Mouse (Mus musculus) monocyte, adult 5-6 weeks (primary cell): ENCODE results near the gene Fam162a. TPM values are rescaled to one million over a fixed set of nuclear protein-coding genes. Genes with fewer than 3 reads are reported as not detected.
"Not testable (repeated sequence)": the region's sequence is repeated elsewhere in the genome, so short reads cannot be mapped to it uniquely, and the experiment has no call there.

Experiments
- ATAC-seq: fragments of 153-309, 156-312 bp; replicated peaks from 2 replicates; pipeline ENCODE4 v1.8.0; 2017; ENCODE audit warnings: mild to moderate bottlenecking; ENCODE audit not compliant: low TSS enrichment, insufficient number of reproducible peaks, severe bottlenecking, poor library complexity, low FRiP score
- total RNA-seq: library from RNA; stranded (forward); fragments of 200-1000, 200-491, 200-594 nt; gene quantifications from 3 replicates; pipeline ENCODE4 v1.2.3, GENCODE M21; 2017

The Fam162a gene
- total RNA-seq, 1 experiment from 2014 or later = 38.9 TPM

DNA sequence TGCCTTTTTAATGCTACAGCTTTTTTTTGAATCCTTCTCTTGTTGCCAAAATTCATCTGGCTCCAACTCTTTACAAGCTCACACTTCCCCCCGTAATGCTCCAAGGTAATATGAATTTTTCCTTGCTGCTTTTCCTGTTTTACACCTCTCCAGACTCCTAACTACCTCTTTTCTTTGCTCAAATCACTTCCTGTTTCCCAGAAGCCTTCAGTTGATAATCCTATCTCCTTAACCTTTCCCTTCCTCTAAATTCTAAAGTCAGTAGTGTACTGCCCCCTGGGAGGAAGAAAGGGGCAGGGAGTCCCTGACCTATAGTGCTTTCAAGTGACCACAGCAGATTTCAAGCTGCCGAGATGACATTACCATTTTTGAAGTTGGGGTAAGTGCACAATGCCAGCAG, 3.7 kb downstream of the Fam162a start:
- no peak for ATAC-seq

DNA sequence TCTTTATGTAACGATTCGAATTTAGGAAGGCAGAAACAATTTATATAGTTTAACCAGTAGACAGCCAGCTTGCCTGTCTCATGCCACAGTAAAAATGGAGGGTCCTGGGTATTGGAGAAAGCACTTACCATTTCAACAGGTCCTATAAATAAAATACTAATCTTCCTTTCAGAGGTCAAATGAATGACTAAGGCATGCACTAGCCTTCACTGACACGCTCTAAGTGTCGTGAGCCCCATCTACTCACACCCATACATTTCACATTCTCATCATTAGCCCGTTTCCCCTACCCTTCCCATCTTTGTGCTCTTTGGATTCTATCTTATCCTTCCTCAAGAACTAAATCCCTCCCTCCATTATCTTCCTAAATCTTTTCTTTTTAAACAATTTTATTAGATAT, 6.5 kb downstream of the Fam162a start:
- no peak for ATAC-seq

DNA sequence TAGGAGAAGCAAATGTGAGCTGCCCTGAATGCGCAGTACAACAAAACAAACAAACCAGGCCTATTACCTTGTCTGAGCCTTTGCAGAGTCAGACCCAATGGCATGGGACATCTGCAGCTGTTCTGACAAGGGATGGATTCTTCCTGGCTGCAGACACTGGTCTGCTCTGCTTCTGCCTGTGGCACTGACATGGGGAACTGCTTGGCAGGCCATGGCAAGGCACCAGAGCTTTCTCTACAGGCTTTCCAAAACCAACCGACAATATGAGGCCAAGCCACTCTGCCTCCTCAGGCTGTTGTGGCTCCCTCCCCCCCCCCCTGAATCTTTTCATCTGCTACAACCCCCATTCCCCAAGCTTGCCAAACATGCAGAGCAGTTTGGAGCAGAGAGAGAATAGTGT, 8.1 kb downstream of the Fam162a start:
- ATAC-seq = no peak

DNA sequence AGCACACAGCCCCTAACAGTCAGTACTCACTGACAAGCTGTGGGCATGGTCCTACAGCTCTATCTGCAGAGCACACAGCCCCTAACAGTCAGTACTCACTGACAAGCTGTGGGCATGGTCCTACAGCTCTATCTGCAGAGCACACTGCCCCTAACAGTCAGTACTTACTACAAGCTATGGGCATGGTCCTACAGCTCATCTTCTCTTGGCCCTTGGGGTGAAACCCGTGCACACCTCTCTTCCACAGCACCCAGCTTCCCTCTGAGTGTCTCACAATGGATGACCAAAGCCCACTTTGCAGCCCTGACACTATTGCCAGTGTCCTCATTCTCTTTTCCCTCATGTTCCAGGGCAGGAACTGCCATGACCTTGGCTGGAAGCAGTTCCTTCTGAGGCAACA, 8.9 kb downstream of the Fam162a start:
- ATAC-seq = not testable (repeated sequence)

DNA sequence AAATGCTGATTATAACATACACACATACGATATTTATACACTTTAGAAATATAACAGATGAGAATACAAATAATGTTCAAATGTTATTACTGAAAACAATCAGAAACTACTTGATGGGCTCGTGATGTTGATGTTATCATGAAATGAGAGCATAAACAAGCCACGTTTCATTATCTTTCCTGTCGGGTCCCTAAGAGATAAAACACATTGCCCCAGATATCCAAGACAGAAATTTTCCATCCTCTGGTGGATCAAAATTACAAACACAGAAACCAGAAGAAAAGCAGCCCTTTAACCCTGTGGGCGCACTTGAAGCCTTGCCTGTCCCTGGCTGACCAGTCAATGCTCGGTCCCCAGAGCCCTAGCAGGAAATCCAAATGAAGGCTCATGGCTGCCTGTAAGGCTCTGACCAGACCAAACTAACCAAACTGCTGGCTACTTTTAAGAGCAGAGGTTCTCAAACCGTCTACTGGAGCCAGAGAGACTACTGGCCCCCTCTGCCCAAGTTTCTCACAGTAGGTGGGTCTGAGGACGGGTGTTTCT, 13.4 kb downstream of the Fam162a start:
- no peak for ATAC-seq

DNA sequence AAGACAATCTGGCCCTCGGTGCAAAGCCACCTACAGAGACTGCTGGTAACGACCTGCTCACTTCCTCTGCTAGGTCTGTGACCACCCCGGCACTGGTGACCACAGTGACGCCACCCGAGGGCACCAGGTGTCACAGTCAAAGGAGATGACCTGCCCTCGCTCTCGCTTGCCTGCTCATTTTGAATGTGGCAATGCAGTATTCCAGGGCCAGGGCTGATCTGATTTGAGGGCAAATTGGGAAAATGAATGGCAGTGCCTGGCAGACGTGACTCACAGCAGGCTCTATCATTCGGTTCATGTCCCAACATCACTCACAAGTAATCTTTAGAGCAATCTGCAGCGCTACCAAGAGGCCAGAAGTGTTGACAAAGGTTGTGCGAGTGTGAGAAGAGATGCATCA, 15.0 kb downstream of the Fam162a start:
- ATAC-seq = 0 out of 2 replicates have a peak, but pooled peaks have one; percentile 31

DNA sequence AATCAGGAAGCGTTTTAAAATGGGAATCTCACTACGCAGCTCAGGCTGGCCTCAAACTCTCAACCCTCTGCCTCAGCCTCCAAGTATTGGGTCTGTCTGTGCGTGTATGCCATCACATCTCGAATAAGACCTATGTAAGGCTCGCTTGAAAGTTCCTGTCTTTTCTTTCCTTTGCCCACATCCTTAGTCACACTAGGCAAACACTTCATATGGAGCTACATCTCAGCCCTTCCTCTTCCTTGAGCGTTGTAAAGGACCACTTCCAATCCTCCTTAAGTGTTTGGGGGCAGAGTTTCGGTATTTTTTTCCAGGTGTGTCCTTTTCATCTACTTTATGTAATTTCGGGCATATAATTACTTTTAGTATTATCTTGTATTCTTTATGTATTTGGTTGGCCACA, 16.5 kb downstream of the Fam162a start:
- ATAC-seq = no peak

DNA sequence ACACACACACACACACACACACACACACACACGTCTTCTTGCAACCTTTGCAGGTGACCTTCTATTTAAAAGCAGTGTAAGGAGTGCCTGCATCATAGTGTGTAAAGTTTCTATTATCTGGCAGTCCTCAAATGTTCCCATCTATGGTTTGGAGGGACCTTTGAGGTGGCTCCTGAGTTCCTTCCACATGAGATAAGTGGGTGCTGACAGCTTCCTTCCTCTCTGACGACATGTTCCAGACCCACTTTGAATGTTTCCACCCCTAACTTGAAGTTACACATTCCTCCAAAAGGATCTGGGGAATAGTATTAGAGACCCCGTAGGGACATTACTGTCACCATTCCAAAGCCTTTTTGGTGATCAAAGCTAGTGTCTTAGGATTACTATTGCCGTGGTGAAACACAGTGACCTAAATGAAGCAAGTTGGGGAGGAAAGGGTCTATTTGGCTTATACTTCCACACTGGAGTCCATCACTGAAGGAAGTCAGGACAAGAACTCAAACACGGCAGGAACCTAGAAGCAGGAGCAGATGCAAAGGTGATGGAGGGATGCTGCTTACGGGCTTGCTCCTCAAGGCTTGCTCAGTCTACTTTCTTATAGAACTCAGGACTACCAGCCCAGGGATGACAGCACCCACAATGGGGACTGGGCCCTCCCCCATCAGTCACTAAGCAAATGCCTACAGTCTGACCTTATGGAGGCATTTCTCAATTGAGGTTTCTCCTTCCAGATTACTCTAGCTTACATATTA, 17.7 kb downstream of the Fam162a start:
- ATAC-seq = no peak

DNA sequence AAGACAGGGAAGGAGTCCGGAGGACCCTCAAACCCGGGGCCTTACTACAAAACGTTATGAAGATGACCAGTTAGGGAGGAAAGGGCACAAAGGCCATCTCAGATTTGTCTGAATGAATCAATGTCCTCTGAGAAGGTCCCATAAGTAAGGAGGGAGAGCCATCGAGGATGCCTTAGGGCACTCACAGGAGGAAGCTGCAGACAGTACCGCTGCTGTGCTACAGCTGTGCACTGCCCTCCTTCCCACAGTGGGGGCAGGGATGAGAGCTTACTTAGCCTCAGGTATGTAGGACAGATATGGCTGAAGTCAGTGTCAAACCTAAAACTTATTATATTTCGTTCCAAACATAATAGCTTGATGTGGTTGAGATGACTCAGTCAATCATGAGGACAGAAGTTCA, 19.9 kb downstream of the Fam162a start:
- ATAC-seq = no peak

DNA sequence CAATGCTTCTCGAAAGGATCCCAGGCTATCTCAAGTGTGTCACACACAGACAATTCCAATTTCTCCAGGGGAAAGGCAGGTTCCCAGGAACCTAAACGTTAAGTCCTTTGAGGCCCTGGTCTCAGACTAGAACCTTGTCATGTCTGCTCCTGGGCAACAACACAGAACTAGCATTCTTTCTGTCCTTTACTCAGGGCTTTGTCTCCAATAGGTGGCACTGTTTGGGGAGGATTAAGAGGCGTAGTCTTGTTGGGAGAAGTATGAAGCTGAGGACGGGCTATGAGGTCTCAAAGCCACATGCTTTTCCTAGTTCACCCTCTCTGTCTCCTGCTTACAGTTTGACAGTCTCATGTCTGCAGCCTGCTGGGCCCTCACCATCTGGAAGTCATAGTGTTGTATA, 23.9 kb downstream of the Fam162a start:
- no peak for ATAC-seq

DNA sequence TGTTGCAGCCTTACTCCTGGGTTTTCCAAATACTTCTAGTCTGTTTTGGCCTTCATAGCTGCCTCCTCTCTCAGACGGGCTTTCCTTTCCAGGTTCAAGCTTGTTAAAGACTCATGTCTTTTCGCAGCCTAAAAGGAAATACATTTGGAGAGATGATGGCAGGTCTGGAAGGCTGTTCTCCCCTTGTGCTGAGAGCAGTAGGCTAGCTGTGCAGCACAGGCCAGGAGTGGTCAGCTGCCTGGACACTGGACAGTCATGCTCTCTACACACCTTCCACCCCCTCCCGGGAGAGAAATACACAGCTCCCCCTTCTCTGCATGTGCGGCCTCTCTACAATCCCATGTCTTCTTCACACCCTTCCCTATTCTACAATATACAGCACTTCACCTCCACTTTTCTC, 27.4 kb downstream of the Fam162a start:
- no peak for ATAC-seq

DNA sequence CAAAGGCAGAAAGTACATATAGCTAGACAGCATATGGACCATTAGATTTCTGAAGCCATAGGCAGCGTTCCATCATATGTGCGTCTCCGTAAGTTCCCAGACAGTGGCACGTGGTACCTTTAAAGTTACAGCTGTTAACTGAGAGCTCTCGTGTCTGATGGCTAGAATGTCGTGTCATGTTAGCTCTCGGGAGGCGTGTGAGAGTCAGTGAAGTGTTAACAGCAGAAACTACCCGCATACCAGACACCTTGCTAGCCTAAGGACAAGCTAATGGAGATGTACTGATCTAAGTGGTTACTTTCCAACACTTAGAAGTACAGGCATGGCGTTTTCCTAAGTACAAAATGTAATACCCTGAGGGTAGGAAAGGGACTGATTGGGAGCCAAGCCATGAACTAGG, 28.3 kb downstream of the Fam162a start:
- no peak for ATAC-seq

DNA sequence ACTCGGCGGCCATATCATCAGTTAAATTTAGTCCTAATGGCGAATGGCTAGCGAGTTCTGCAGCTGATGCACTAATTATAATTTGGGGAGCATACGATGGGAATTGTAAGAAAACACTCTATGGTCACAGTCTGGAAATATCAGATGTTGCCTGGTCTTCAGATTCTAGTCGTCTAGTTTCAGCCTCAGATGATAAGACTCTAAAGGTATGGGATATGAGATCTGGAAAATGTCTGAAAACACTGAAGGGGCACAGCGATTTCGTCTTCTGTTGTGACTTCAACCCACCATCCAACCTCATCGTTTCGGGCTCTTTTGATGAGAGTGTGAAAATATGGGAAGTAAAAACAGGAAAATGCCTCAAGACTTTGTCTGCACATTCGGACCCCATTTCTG, 29.8 kb downstream of the Fam162a start:
- no peak for ATAC-seq

DNA sequence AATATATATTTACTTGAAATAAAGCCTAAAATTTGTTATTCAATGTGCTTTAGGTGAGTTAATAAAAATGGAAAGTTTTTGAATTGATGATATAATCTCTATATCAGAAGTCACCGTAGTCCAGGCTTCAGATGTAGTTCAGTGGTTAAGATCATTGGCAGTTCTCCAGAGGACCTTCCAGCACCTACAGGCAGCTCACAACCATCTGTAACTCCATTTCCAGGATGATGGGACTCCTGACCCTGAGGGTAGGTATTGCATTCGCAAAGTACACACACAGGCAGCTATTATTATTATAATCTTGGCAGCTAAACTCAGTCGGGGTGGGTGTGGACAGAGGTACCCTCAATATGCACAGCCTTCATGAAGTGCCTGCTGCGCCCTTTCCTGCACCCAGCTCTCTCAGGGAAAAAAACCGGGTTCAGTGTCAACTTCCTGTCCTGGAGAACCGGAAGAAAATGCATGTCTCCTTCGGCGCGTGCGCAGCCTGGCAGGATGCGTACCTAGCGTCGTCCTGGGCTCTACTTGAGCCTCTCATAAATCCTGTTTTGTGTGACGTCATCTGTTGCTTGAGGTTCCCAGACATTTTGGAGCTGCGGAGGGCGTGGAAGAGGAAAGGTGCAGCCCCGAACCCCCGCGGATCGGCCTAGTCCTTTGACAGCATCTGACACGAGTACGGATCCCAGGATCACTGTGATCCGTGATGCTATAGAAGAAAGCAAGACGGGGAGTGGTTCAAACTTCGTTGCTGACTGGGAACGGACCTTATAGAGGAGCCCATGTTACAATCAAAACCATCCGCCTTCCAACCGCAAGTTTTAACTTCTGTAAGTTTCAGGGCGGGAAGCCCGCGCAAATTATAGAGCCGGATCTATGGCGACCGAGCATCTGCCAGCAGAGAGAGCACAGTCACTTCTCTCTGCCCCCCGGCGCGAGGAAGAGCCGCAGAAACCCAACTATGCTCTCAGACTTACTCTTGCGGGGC, 30.5 kb downstream of the Fam162a start, which contains the start of gene Wdr5b:
TSS of gene Wdr5b (plus strand) at position 551 of the 985 bp plus-strand sequence.
- peak; percentile 96 for ATAC-seq

DNA sequence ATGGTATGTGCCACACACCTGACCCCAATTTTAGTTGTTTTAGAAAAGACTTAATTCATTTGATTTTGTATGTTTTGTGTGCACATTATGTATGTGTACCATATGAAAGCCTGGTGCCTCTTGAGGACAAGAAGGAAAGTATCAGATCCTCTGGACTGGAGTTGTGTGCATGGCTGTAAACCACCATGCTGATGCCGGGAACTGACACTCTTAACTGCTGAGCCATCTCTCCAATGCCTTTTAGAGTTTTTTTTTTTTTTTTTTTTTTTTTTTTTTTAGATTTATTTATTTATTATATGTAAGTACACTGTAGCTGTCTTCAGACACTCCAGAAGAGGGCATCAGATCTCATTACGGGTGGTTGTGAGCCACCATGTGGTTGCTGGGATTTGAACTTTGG, 43.3 kb downstream of the Fam162a start:
- ATAC-seq = not testable (repeated sequence)

DNA sequence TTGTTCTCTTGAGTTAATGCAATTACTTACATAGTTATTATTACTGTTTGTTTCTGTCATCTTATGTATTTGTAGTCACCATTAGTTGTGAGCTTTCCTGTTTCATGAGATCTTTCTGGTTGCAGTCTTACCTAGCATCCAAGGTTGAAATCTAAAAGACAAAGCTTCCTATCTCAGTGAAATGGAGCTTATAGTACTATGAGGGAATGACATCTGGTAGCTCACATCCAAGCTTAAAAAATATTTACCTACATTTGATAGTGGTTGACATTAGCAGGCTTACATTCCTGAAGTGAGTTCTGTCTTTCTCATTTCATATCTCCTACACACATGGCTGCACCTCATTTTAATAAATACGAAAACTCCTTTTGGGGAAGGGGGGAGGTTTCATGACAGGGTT, 55.1 kb downstream of the Fam162a start:
- no peak for ATAC-seq

DNA sequence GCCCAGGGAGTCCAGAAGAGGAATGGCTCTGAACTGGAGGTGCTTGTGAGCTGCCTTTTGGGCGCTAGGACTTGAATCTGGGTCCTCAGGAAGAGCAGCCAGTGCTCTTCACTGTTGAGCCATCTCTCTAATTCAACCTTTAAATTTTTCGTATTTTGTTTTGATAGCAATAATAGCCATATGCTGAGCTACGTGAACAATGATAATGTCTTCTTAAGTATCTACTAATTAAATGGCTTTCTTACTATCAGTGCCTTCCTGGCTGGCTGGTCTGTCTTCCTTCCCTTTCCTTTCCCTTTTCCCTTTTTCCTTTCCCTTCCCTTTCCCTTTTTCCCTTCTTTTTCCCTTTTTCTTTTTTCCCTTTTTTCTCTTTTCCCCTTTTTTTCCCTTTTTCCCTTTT, 63.0 kb downstream of the Fam162a start:
- ATAC-seq = no peak

DNA sequence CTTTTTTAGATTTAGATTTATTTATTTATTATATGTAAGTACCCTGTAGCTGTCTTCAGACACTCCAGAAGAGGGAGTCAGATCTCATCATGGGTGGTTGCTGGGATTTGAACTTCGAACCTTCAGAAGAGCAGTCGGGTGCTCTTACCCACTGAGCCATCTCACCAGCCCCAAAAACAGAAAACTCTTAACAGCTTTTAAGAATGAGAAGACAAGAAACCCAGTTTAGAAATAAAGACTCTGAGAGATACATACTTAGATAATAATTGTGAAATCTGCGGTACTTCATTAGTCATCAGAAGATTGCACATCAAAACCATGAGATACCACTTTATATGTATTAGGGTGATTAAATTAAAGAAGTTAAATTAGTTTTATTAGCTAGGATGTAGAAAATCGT, 72.5 kb downstream of the Fam162a start:
- ATAC-seq = not testable (repeated sequence)
